8 mouse cellular contexts compared by ENCODE assay signal in the genomic region with DNA sequence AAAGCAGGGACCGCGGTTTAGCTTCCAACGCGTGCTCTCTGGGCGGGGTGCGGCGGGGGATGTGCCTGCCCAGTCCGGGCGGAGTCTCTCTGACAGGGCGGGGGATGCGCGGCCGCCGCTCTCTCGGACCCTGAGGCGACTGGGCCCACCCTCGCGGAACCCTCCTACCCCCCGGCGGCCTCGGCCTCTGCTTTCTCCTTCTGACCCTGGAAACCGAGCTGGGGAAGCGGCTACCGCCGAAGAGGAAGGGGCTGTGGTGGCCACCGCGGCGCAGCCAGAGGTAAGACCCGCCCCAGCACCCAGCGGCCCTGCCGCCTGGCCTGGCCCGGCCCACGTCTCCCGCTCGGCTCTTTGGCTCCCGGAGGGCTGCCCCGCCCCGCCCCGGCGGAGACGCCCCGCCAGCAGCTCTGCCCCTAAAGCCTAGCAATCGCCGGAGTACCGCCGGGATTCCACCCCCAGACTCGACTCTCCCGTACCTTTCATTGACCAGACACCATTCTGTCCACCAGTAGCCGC. TPM values are rescaled to one million over a fixed set of nuclear protein-coding genes. Genes with fewer than 3 reads are reported as not detected.
A peak's percentile ranks its signal among the peaks of the same experiment; 100 is the strongest.
DNase-seq lines count a peak whose midpoint lies in the region; ATAC-seq and TF ChIP-seq lines count a peak whose summit lies in the region.

No protein-coding gene starts in this region.

- no peaks in the 10 kb centered on the region for H3K27me3 ChIP-seq in midbrain, postnatal 0 days (ENCODE audit: insufficient read depth, low read length)
- H3K27me3 ChIP-seq in stomach, embryonic 16.5 days (ENCODE audit: control insufficient read depth, insufficient read depth, low read length): no peaks in the 10 kb centered on the region

- H3K9ac ChIP-seq in midbrain, postnatal 0 days (replicated peaks; ENCODE audit: low read length, poor library complexity, severe bottlenecking): peak overlapping the region; percentile 71
- peak overlapping the region; percentile 91 for H3K9ac ChIP-seq in stomach, embryonic 16.5 days (ENCODE audit: low read length)

- ATAC-seq in midbrain, postnatal 0 days (ENCODE audit: low FRiP score): peak; percentile 90
- ATAC-seq in stomach, embryonic 16.5 days (ENCODE audit: insufficient read depth, low FRiP score): peak; percentile 95

- H3K4me3 ChIP-seq in midbrain, postnatal 0 days (ENCODE audit: low read depth, low read length): peak overlapping the region; percentile 55
- H3K4me3 ChIP-seq in stomach, embryonic 16.5 days (replicated peaks; ENCODE audit: low read length): peak overlapping the region; percentile 78

- H3K36me3 ChIP-seq in midbrain, postnatal 0 days (ENCODE audit: insufficient read depth, low read length): no peaks in the 10 kb centered on the region
- no peaks in the 10 kb centered on the region for H3K36me3 ChIP-seq in stomach, embryonic 16.5 days (ENCODE audit: control insufficient read depth, insufficient read depth, low read length)

- H3K9me3 ChIP-seq in midbrain, postnatal 0 days (ENCODE audit: low read length): no peaks in the 10 kb centered on the region
- H3K9me3 ChIP-seq in stomach, embryonic 16.5 days (replicated peaks; ENCODE audit: control insufficient read depth, low read length): no peaks in the 10 kb centered on the region

- peak overlapping the region; percentile 73 for H3K27ac ChIP-seq in midbrain, postnatal 0 days (ENCODE audit: low read depth, low read length)
- peak overlapping the region; percentile 95 for H3K27ac ChIP-seq in stomach, embryonic 16.5 days (ENCODE audit: low read length)

- no peaks in the 10 kb centered on the region for H3K4me1 ChIP-seq in midbrain, postnatal 0 days (ENCODE audit: insufficient read depth, low read length)
- H3K4me1 ChIP-seq in stomach, embryonic 16.5 days (ENCODE audit: control insufficient read depth, insufficient read depth, low read length): no peaks in the 10 kb centered on the region; the same call in 1 of the 2 replicates

- no peak for TF ChIP-seq CTCF in midbrain, postnatal 0 days (IDR thresholded peaks at IDR 0.05)

- peak overlapping the region; percentile 75 for H3K4me2 ChIP-seq in midbrain, postnatal 0 days (ENCODE audit: low read depth, low read length, poor library complexity, severe bottlenecking)
- peak overlapping the region; percentile 74 for H3K4me2 ChIP-seq in stomach, embryonic 16.5 days (ENCODE audit: low read depth, low read length)

- WGBS in midbrain, postnatal 0 days: 0% methylated on average over 36 of the region's 49 CpGs
- WGBS in stomach, embryonic 16.5 days: 0% methylated on average over 45 of the region's 49 CpGs

- DNase-seq in embryo, embryonic 10 days (ENCODE audit: low spot score): peak; percentile 69
- no peak for DNase-seq in embryo, embryonic 9.5 days (ENCODE audit: extremely low spot score)
- DNase-seq in embryo, embryonic 11.5 days (ENCODE audit: low read depth, low spot score): peak; percentile 47
- peak; percentile 93 to 95 for DNase-seq in heart, adult 18-20 months
- DNase-seq in kidney, adult 11 months: peak; percentile 93
- DNase-seq in liver: peak; percentile 94
- DNase-seq in midbrain, postnatal 0 days (ENCODE audit: low spot score): no peak

RNA-seq across cellular contexts. Expression of a gene that starts 0.4 kb away (rescaled TPM):
- 10 to 100 TPM; 14.3 to 16.8 TPM for total RNA-seq in heart, adult 18-20 months (2021)
- 38.3 and 68.5 TPM in 2 replicates for total RNA-seq in midbrain, postnatal 0 days (2014; rRNA removed)
- 13.6 and 16.5 TPM in 2 replicates for polyA plus RNA-seq in midbrain, postnatal 0 days (2015; fragmentation: Nextera tagmentation; extraction: Ambion mirVana)
- 13.8 and 15.0 TPM in 2 replicates for polyA plus RNA-seq in stomach, embryonic 16.5 days (2015; fragmentation: Nextera tagmentation; extraction: Ambion mirVana)

RNA-seq across cellular contexts. Expression of a gene that starts 0.6 kb away (rescaled TPM):
- 10 to 100 TPM; 10.7 to 11.4 TPM for total RNA-seq in heart, adult 18-20 months (2021)
- total RNA-seq in midbrain, postnatal 0 days (2014; rRNA removed): 5.2 and 5.4 TPM in 2 replicates
- 5.1 and 5.2 TPM in 2 replicates for polyA plus RNA-seq in midbrain, postnatal 0 days (2015; fragmentation: Nextera tagmentation; extraction: Ambion mirVana)
- polyA plus RNA-seq in stomach, embryonic 16.5 days (2015; fragmentation: Nextera tagmentation; extraction: Ambion mirVana): 7.6 and 10.7 TPM in 2 replicates

Comparison
In these comparisons a context has a peak if more than half of its experiments do, and no peak if none do; other contexts are left out.
1. DNase-seq: peak in embryo, embryonic 10 days (single experiment), embryo, embryonic 11.5 days (single experiment), heart, adult 18-20 months (2 of 2), kidney, adult 11 months (single experiment) and liver (single experiment); none in embryo, embryonic 9.5 days (single experiment) and midbrain, postnatal 0 days (single experiment).